Mouse (Mus musculus): ENCODE results near the gene Atxn1.

- no peak for TF ChIP-seq POLR2A (IDR thresholded peaks at IDR 0.05; ENCODE audit: insufficient read length, low read depth)
- no peak for TF ChIP-seq MYOD1 (IDR thresholded peaks at IDR 0.05; ENCODE audit: control insufficient read depth in 1 of 3, insufficient read length in 2 of 3, low read depth in 2 of 3)
- no peak for TF ChIP-seq CEBPB (IDR thresholded peaks at IDR 0.05; ENCODE audit: insufficient read depth, poor library complexity, severe bottlenecking)
- TF ChIP-seq E2F4 (IDR thresholded peaks at IDR 0.05; ENCODE audit: insufficient read depth), result no peak
- TF ChIP-seq USF1 (IDR thresholded peaks at IDR 0.05; ENCODE audit: low read depth), result no peak
- TF ChIP-seq TCF12 (IDR thresholded peaks at IDR 0.05; ENCODE audit: insufficient read depth, poor library complexity, severe bottlenecking), result no peak
- no peak for TF ChIP-seq MAX (IDR thresholded peaks at IDR 0.05; ENCODE audit: low read depth)
- TF ChIP-seq POLR2AphosphoS2 (IDR thresholded peaks at IDR 0.05; ENCODE audit: insufficient read length, low read depth), result no peak
- TF ChIP-seq MYOG (IDR thresholded peaks at IDR 0.05; ENCODE audit: control insufficient read depth in 1 of 3, insufficient read depth in 1 of 3, insufficient read length in 2 of 3, low read depth in 2 of 3), result no peak
- no peak for TF ChIP-seq REST (IDR thresholded peaks at IDR 0.05; ENCODE audit: insufficient read depth, insufficient read length)
- TF ChIP-seq SRF (IDR thresholded peaks at IDR 0.05; ENCODE audit: control insufficient read depth, insufficient read length, low read depth), result no peak
- no peak for TF ChIP-seq TCF3 (IDR thresholded peaks at IDR 0.05; ENCODE audit: insufficient read length, low read depth)
Measured at GRCm38 (mm10) chr13:45935798-45936197, 29.0 kb downstream of the Atxn1 start.

Measured in myocyte (in vitro differentiated cells).